Mouse (Mus musculus) mammary gland, adult 2 months (tissue): ENCODE measurements around the gene Olfr829. TPM values are rescaled to one million over a fixed set of nuclear protein-coding genes. Genes with fewer than 3 reads are reported as not detected.

ENCODE experiments used
- polyA plus RNA-seq: library from polyadenylated mRNA; depleted of rRNA; stranded (reverse); fragments of >200 nt; gene quantifications from 2 replicates; pipeline ENCODE4 v1.2.3, GENCODE M21; 2012; ENCODE audit warnings: low replicate concordance; rRNA removed

Olfr829 gene
- polyA plus RNA-seq, result not detected in 2 replicates

GRCm38 (mm10) chr9:18854633-18855032 is at the start of gene Olfr829:
Olfr829 (plus strand) TSS chr9:18854933.

GRCm38 (mm10) chr9:18819426-18819825 is 35.3 kb upstream of the Olfr829 start, which contains the start of gene Olfr828:
Olfr828 (minus strand) TSS chr9:18819526.

GRCm38 (mm10) chr9:18874393-18874792 is 19.7 kb downstream of the Olfr829 start, which contains the start of gene Olfr830:
Olfr830 (plus strand) TSS chr9:18874693.

Other genes starting within 250 kb of the Olfr829 start
- 2.0 and 3.7 TPM in 2 replicates for gene Muc16, start 180.4 kb upstream of the Olfr829 start, polyA plus RNA-seq
- gene Olfr24, start 90.9 kb upstream of the Olfr829 start, polyA plus RNA-seq, result not detected in 2 replicates
- not detected in 2 replicates for gene Olfr828, start 35.4 kb upstream of the Olfr829 start, polyA plus RNA-seq
- gene Olfr830, start 19.8 kb downstream of the Olfr829 start, polyA plus RNA-seq, result not detected in 2 replicates
- not detected in 2 replicates for gene Olfr832, start 82.2 kb downstream of the Olfr829 start, polyA plus RNA-seq
- gene Olfr834, start 133.1 kb downstream of the Olfr829 start, polyA plus RNA-seq, result not detected in 2 replicates
- gene Olfr835, start 177.8 kb downstream of the Olfr829 start, polyA plus RNA-seq, result not detected in 2 replicates